Mouse (Mus musculus) MEL (cell line): ENCODE results near the gene Pycr1. TPM values are rescaled to one million over a fixed set of nuclear protein-coding genes. Genes with fewer than 3 reads are reported as not detected.

Source experiments
- DNase-seq: peaks from one replicate; pipeline ENCODE4 v3.0.0; 2011; ENCODE audit warnings: low read depth, low spot score
- H3K27ac ChIP-seq: 2 replicates; pipeline ENCODE4 v1.5.1; 2012; ENCODE audit warnings: low read depth, mild to moderate bottlenecking, control low read depth, low read length, moderate library complexity; ENCODE audit not compliant: control insufficient read depth
- H3K27me3 ChIP-seq, 2 experiments: fragments of 150-350 bp in 1 of 2; sonication (generic) in 1 of 2; 2 replicates each; pipeline ENCODE4 v1.6.1; 2012; ENCODE audit warnings: low read length in 2 of 2, mild to moderate bottlenecking in 2 of 2, improper control_type of control experiment in 1 of 2, moderate library complexity in 1 of 2; ENCODE audit not compliant: insufficient read depth in 2 of 2, control insufficient read depth in 1 of 2
- H3K36me3 ChIP-seq, 2 experiments: 2 replicates each; pipeline ENCODE4 v1.6.1; 2012 to 2014; ENCODE audit warnings: low read length in 2 of 2, improper control_type of control experiment in 1 of 2, inconsistent platforms in 1 of 2, mild to moderate bottlenecking in 1 of 2; ENCODE audit not compliant: insufficient read depth in 2 of 2, control insufficient read depth in 1 of 2
- H3K4me1 ChIP-seq, 2 experiments: fragments of 150-350 bp in 1 of 2; sonication (generic) in 1 of 2; 2 replicates each; pipeline ENCODE4 v1.6.1; 2012; ENCODE audit warnings: low read length in 2 of 2, improper control_type of control experiment in 1 of 2, mild to moderate bottlenecking in 1 of 2; ENCODE audit not compliant: insufficient read depth in 2 of 2, control insufficient read depth in 1 of 2
- H3K4me3 ChIP-seq, 2 experiments: fragments of 150-350 bp in 1 of 2; sonication (generic) in 1 of 2; 2 replicates each; pipeline ENCODE4 v1.5.1; 2012; ENCODE audit warnings: low read depth in 2 of 2, low read length in 2 of 2, mild to moderate bottlenecking in 2 of 2, moderate library complexity in 2 of 2, control low read depth in 1 of 2, improper control_type of control experiment in 1 of 2; ENCODE audit not compliant: control insufficient read depth in 1 of 2, insufficient read depth in 1 of 2
- H3K79me2 ChIP-seq: 2 replicates; pipeline ENCODE4 v1.6.1; 2012; ENCODE audit warnings: mild to moderate bottlenecking, low read length, moderate library complexity; ENCODE audit not compliant: control insufficient read depth, poor library complexity, insufficient read depth
- H3K9ac ChIP-seq: 2 replicates; pipeline ENCODE4 v1.6.1; 2012; ENCODE audit warnings: low read depth, mild to moderate bottlenecking, control low read depth, low read length, moderate library complexity; ENCODE audit not compliant: control insufficient read depth, poor library complexity, severe bottlenecking
- H3K9me3 ChIP-seq: fragments of 150-350 bp; sonication (generic); replicated peaks from 2 replicates; pipeline ENCODE4 v1.6.1; 2012; ENCODE audit warnings: mild to moderate bottlenecking, low read length, improper control_type of control experiment, moderate library complexity; ENCODE audit not compliant: insufficient read depth
- BHLHE40 ChIP-seq: IDR thresholded peaks from 2 replicates; pipeline ENCODE4 v1.6.1; 2012; ENCODE audit warnings: low read depth, mild to moderate bottlenecking, inconsistent platforms, low read length, improper control_type of control experiment, borderline replicate concordance
- CHD1 ChIP-seq: IDR thresholded peaks from 2 replicates; pipeline ENCODE4 v1.6.1; 2012; ENCODE audit warnings: low read depth, mild to moderate bottlenecking, inconsistent platforms, low read length, improper control_type of control experiment
- CHD2 ChIP-seq: IDR thresholded peaks from 2 replicates; pipeline ENCODE4 v1.6.1; 2011; ENCODE audit warnings: low read length, improper control_type of control experiment
- CTCF ChIP-seq, 3 experiments: IDR thresholded peaks in 2 of 3; conservative IDR thresholded peaks in 1 of 3; 2 replicates each; pipeline ENCODE4 v1.5.1; 2011 to 2012; ENCODE audit warnings: low read length in 3 of 3, low read depth in 2 of 3, mild to moderate bottlenecking in 2 of 3, improper control_type of control experiment in 1 of 3, inconsistent platforms in 1 of 3, mixed read lengths in 1 of 3, moderate library complexity in 1 of 3; ENCODE audit not compliant: control insufficient read depth in 1 of 3, insufficient read depth in 1 of 3, poor library complexity in 1 of 3, severe bottlenecking in 1 of 3
- E2F4 ChIP-seq: IDR thresholded peaks from 2 replicates; pipeline ENCODE4 v1.6.1; 2011; ENCODE audit warnings: low read depth, low read length, improper control_type of control experiment, borderline replicate concordance
- ELF1 ChIP-seq: IDR thresholded peaks from 2 replicates; pipeline ENCODE4 v1.6.1; 2014; ENCODE audit warnings: low read depth, mild to moderate bottlenecking, inconsistent platforms, low read length, improper control_type of control experiment, moderate library complexity
- EP300 ChIP-seq, 2 experiments: IDR thresholded peaks; 2 replicates each; pipeline ENCODE4 v1.6.1; 2011; ENCODE audit warnings: improper control_type of control experiment in 2 of 2, low read length in 2 of 2, low read depth in 1 of 2, mild to moderate bottlenecking in 1 of 2
- ETS1 ChIP-seq: IDR thresholded peaks from 2 replicates; pipeline ENCODE4 v1.6.1; 2012; ENCODE audit warnings: low read depth, mild to moderate bottlenecking, inconsistent platforms, low read length, improper control_type of control experiment, moderate library complexity
- GABPA ChIP-seq: IDR thresholded peaks from 2 replicates; pipeline ENCODE4 v1.6.1; 2012; ENCODE audit warnings: low read depth, mild to moderate bottlenecking, inconsistent platforms, low read length, improper control_type of control experiment, moderate library complexity
- GATA1 ChIP-seq: IDR thresholded peaks from 2 replicates; pipeline ENCODE4 v1.6.1; 2011; ENCODE audit warnings: low read depth, low read length, improper control_type of control experiment
- HCFC1 ChIP-seq: IDR thresholded peaks from 2 replicates; pipeline ENCODE4 v1.6.1; 2012; ENCODE audit warnings: low read depth, mild to moderate bottlenecking, inconsistent platforms, low read length, improper control_type of control experiment, moderate library complexity
- JUND ChIP-seq: IDR thresholded peaks from 2 replicates; pipeline ENCODE4 v1.6.1; 2011; ENCODE audit warnings: low read depth, mild to moderate bottlenecking, improper control_type of control experiment, low read length
- KAT2A ChIP-seq: conservative IDR thresholded peaks from 2 replicates; pipeline ENCODE4 v1.6.1; 2012; ENCODE audit warnings: low read depth, low read length, improper control_type of control experiment, inconsistent platforms
- MAFK ChIP-seq: IDR thresholded peaks from 2 replicates; pipeline ENCODE4 v1.6.1; 2011; ENCODE audit warnings: low read depth, mild to moderate bottlenecking, low read length, improper control_type of control experiment, borderline replicate concordance
- MAX ChIP-seq: IDR thresholded peaks from 2 replicates; pipeline ENCODE4 v1.6.1; 2011; ENCODE audit warnings: low read length, improper control_type of control experiment
- MAZ ChIP-seq: IDR thresholded peaks from 2 replicates; pipeline ENCODE4 v1.6.1; 2012; ENCODE audit warnings: low read depth, mild to moderate bottlenecking, inconsistent platforms, low read length, improper control_type of control experiment
- MEF2A ChIP-seq: IDR thresholded peaks from 2 replicates; pipeline ENCODE4 v1.6.1; 2014; ENCODE audit warnings: low read depth, mild to moderate bottlenecking, inconsistent platforms, low read length, improper control_type of control experiment; ENCODE audit not compliant: poor library complexity, insufficient replicate concordance, severe bottlenecking; ENCODE audit errors: extremely low read depth
- MXI1 ChIP-seq: IDR thresholded peaks from 2 replicates; pipeline ENCODE4 v1.6.1; 2011; ENCODE audit warnings: mild to moderate bottlenecking, low read depth, low read length, improper control_type of control experiment
- MYB ChIP-seq: IDR thresholded peaks from 2 replicates; pipeline ENCODE4 v1.6.1; 2011; ENCODE audit warnings: mild to moderate bottlenecking, low read depth, low read length, improper control_type of control experiment
- MYC ChIP-seq: IDR thresholded peaks from 2 replicates; pipeline ENCODE4 v1.6.1; 2011; ENCODE audit warnings: low read depth, mild to moderate bottlenecking, low read length, improper control_type of control experiment, moderate library complexity
- NELFE ChIP-seq: IDR thresholded peaks from 2 replicates; pipeline ENCODE4 v1.6.1; 2011; ENCODE audit warnings: low read depth, low read length, improper control_type of control experiment
- NRF1 ChIP-seq: IDR thresholded peaks from 2 replicates; pipeline ENCODE4 v1.6.1; 2014; ENCODE audit warnings: low read depth, mild to moderate bottlenecking, inconsistent platforms, low read length, improper control_type of control experiment, moderate library complexity; ENCODE audit not compliant: poor library complexity, insufficient read depth, severe bottlenecking
- POLR2A ChIP-seq, 2 experiments: IDR thresholded peaks; 2 replicates each; pipeline ENCODE4 v1.6.1; 2011 to 2012; ENCODE audit warnings: low read length in 2 of 2, mild to moderate bottlenecking in 2 of 2, control low read depth in 1 of 2, improper control_type of control experiment in 1 of 2, low read depth in 1 of 2, moderate library complexity in 1 of 2; ENCODE audit not compliant: control insufficient read depth in 1 of 2, insufficient read depth in 1 of 2, poor library complexity in 1 of 2
- POLR2AphosphoS5 ChIP-seq: IDR thresholded peaks from 2 replicates; pipeline ENCODE4 v1.6.1; 2012; ENCODE audit warnings: low read depth, borderline replicate concordance, mild to moderate bottlenecking, inconsistent platforms, low read length, moderate library complexity, mixed read lengths
- RAD21 ChIP-seq: IDR thresholded peaks from 2 replicates; pipeline ENCODE4 v1.6.1; 2011; ENCODE audit warnings: mild to moderate bottlenecking, low read depth, low read length, improper control_type of control experiment
- RCOR1 ChIP-seq: IDR thresholded peaks from 2 replicates; pipeline ENCODE4 v1.6.1; 2012; ENCODE audit warnings: low read depth, mild to moderate bottlenecking, inconsistent platforms, low read length, improper control_type of control experiment
- SIN3A ChIP-seq: IDR thresholded peaks from 2 replicates; pipeline ENCODE4 v1.6.1; 2012; ENCODE audit warnings: low read length, improper control_type of control experiment, inconsistent platforms
- SMC3 ChIP-seq: IDR thresholded peaks from 2 replicates; pipeline ENCODE4 v1.6.1; 2011; ENCODE audit warnings: low read depth, low read length, improper control_type of control experiment
- TAL1 ChIP-seq: IDR thresholded peaks from 2 replicates; pipeline ENCODE4 v1.6.1; 2012; ENCODE audit warnings: mild to moderate bottlenecking, inconsistent platforms, low read length, moderate library complexity, mixed read lengths
- TBP ChIP-seq: IDR thresholded peaks from 2 replicates; pipeline ENCODE4 v1.8.0; 2011; ENCODE audit warnings: low read depth, low read length, improper control_type of control experiment
- TCF12 ChIP-seq: IDR thresholded peaks from 2 replicates; pipeline ENCODE4 v1.6.1; 2014; ENCODE audit warnings: low read depth, mild to moderate bottlenecking, inconsistent platforms, low read length, improper control_type of control experiment, moderate library complexity
- UBTF ChIP-seq: IDR thresholded peaks from 2 replicates; pipeline ENCODE4 v1.6.1; 2012; ENCODE audit warnings: low read depth, mild to moderate bottlenecking, inconsistent platforms, low read length, improper control_type of control experiment, moderate library complexity, borderline replicate concordance; ENCODE audit not compliant: insufficient read depth
- USF1 ChIP-seq: IDR thresholded peaks from 2 replicates; pipeline ENCODE4 v1.6.1; 2014; ENCODE audit warnings: low read depth, mild to moderate bottlenecking, inconsistent platforms, low read length, improper control_type of control experiment, moderate library complexity
- USF2 ChIP-seq, 2 experiments: IDR thresholded peaks; 2 replicates each; pipeline ENCODE4 v1.6.1; 2011 to 2012; ENCODE audit warnings: improper control_type of control experiment in 2 of 2, low read length in 2 of 2, borderline replicate concordance in 1 of 2, inconsistent platforms in 1 of 2, low read depth in 1 of 2, mild to moderate bottlenecking in 1 of 2; ENCODE audit not compliant: insufficient read depth in 1 of 2
- ZC3H11A ChIP-seq: IDR thresholded peaks from 2 replicates; pipeline ENCODE4 v1.6.1; 2012; ENCODE audit warnings: low read depth, mild to moderate bottlenecking, inconsistent platforms, low read length, improper control_type of control experiment
- ZMIZ1 ChIP-seq: IDR thresholded peaks from 2 replicates; pipeline ENCODE4 v1.6.1; 2012; ENCODE audit warnings: low read depth, mild to moderate bottlenecking, inconsistent platforms, low read length, improper control_type of control experiment, moderate library complexity
- ZNF384 ChIP-seq: IDR thresholded peaks from 2 replicates; pipeline ENCODE4 v1.6.1; 2012; ENCODE audit warnings: low read depth, mild to moderate bottlenecking, inconsistent platforms, low read length, improper control_type of control experiment
- polyA plus RNA-seq, 2 experiments: library from polyadenylated mRNA; stranded (reverse) in 1 of 2; unstranded in 1 of 2; fragments of >175 nt in 1 of 2; fragments of >200 nt in 1 of 2; gene quantifications; 2 replicates each; pipeline versions ENCODE4 v1.2.1 to v1.2.4; 2012; ENCODE audit warnings: low replicate concordance in 2 of 2, low read depth in 1 of 2; ENCODE audit not compliant: insufficient read length in 2 of 2, insufficient read depth in 1 of 2, missing spikeins in 1 of 2
- total RNA-seq: library from RNA; depleted of rRNA; stranded (reverse); fragments of 300-350 nt; gene quantifications from 2 replicates; pipeline ENCODE4 v1.2.3, GENCODE M21; 2012

Gene Pycr1
- total and polyA plus RNA-seq, 3 experiments = 2.6 to 15.3 TPM; not detected in 1

DNA sequence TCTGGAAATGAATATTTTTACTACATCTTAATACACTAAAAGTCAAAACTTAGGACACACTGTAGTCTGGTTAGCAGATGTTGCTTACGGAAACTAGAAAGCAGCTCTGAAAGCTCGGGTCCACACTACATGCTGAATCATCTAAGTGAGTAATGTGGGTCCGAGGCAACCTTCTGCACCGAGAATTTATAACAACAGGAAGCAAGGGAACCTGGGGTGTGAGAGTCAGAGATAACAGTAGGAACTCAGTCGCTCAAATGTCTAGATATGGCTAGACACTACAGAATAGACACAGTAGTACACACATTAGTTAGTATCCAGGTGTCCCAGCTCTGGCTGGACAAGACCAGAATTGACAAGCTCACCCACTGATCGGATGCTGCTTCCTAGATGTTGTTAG is 55.0 kb downstream of the Pycr1 start:
- Histone ChIP-seq H3K9ac (no peak overlapping the region), H3K36me3 (peaks cover 38 to 50% of the 10 kb centered on the region in 2 experiments), H3K27me3 (no peaks in the 10 kb centered on the region), H3K27ac (peak overlapping the region; percentile 81), H3K4me3 (no peak overlapping the region), H3K79me2 (peaks cover 14% of the 10 kb centered on the region), H3K9me3 (no peaks in the 10 kb centered on the region), H3K4me1 (peaks cover 13 to 24% of the 10 kb centered on the region in 2 experiments)
- peak; percentile 94 for DNase-seq
- TF ChIP-seq RCOR1 (peak; percentile 53; the same call in 1 of the 2 replicates), TCF12 (peak; percentile 88), TBP (peak; percentile 67), MYB (no peak), HCFC1 (0 out of 2 replicates have a peak, but pooled peaks have one; percentile 54), MAX (0 out of 2 replicates have a peak, but pooled peaks have one; percentile 38), ZNF384 (no peak; the same call in 1 of the 2 replicates), RAD21 (no peak), E2F4 (no peak), ZC3H11A (no peak), POLR2A (IDR thresholded peaks at IDR 0.05; ENCODE audit: control insufficient read depth in 1 of 2, insufficient read depth in 1 of 2, low read depth in 1 of 2, low read length in 2 of 2, poor library complexity in 1 of 2) (0 out of 4 replicates have a peak, but pooled peaks of 1 of the 2 experiments have one; percentile 20), SMC3 (no peak), ELF1 (no peak), GABPA (peak; percentile 82; the same call in 1 of the 2 replicates), POLR2AphosphoS5 (no peak), ETS1 (peak; percentile 89), ZMIZ1 (no peak; the same call in 1 of the 2 replicates), SIN3A (peak; percentile 85), MYC (peak; percentile 87; the same call in 1 of the 2 replicates), CHD2 (no peak), BHLHE40 (0 out of 2 replicates have a peak, but pooled peaks have one; percentile 34), TAL1 (peak; percentile 91), CHD1 (no peak), USF1 (no peak), MEF2A (no peak), MAZ (no peak), NELFE (no peak), KAT2A (no peak), UBTF (no peak), NRF1 (no peak), MXI1 (peak; percentile 38; the same call in 1 of the 2 replicates), USF2 (IDR thresholded peaks at IDR 0.05; ENCODE audit: borderline replicate concordance in 1 of 2, insufficient read depth in 1 of 2, low read depth in 1 of 2, low read length in 2 of 2) (no peak), MAFK (peak; percentile 84; the same call in 1 of the 2 replicates), JUND (peak; percentile 47; the same call in 1 of the 2 replicates), GATA1 (peak; percentile 93), EP300 (IDR thresholded peaks at IDR 0.05; ENCODE audit: low read depth in 1 of 2, low read length in 2 of 2) (peak; percentile 88 to 89), CTCF (IDR thresholded peaks at IDR 0.05 in 2 of 3, conservative IDR thresholded peaks at IDR 0.05 in 1 of 3; ENCODE audit: control insufficient read depth in 1 of 3, insufficient read depth in 1 of 3, low read depth in 2 of 3, low read length in 3 of 3, poor library complexity in 1 of 3, severe bottlenecking in 1 of 3) (no peak)
